Mouse (Mus musculus) ES-E14 (cell line): ENCODE data around the gene Olfr1500.

ENCODE experiments used
- CHD2 ChIP-seq: IDR thresholded peaks from 2 replicates; pipeline ENCODE4 v1.6.1; 2014; ENCODE audit warnings: mild to moderate bottlenecking, low read depth, low read length, inconsistent platforms
- MAFK ChIP-seq: IDR thresholded peaks from 2 replicates; pipeline ENCODE4 v1.6.1; 2014; ENCODE audit warnings: mild to moderate bottlenecking, low read depth, low read length, inconsistent platforms; ENCODE audit not compliant: insufficient read depth

- TF ChIP-seq MAFK = no peak
- no peak for TF ChIP-seq CHD2
These were observed 10.9 kb downstream of the Olfr1500 start, which contains the start of gene Olfr1499 for GRCm38 (mm10) chr19:13819347-13819746.
